Mouse (Mus musculus): ENCODE measurements around the gene Heca. TPM values are rescaled to one million over a fixed set of nuclear protein-coding genes. Genes with fewer than 3 reads are reported as not detected.
"Not testable (repeated sequence)": the region's sequence is repeated elsewhere in the genome, so short reads cannot be mapped to it uniquely, and the experiment has no call there.

The Heca gene
- polyA plus RNA-seq, 1 experiment, result 8.6 TPM

- Histone ChIP-seq H3K27ac (ENCODE audit: insufficient read depth, low read depth, low read length) (no peak overlapping the region), H3K36me3 (ENCODE audit: control insufficient read depth, insufficient read depth, low read length) (no peaks in the 10 kb centered on the region), H3K4me1 (ENCODE audit: control insufficient read depth, insufficient read depth, low read length) (no peaks in the 10 kb centered on the region), H3K4me3 (ENCODE audit: insufficient read depth, low read depth, low read length) (peak overlapping the region; percentile 78), H3K27me3 (replicated peaks; ENCODE audit: control insufficient read depth, insufficient read depth, low read length) (no peaks in the 10 kb centered on the region)
- WGBS, result 2% methylated on average over 109 of the region's 110 CpGs
- peak; percentile 70 for DNase-seq
- TF ChIP-seq POLR2A (IDR thresholded peaks at IDR 0.05; ENCODE audit: low read depth, low read length), result no peak
- TF ChIP-seq CTCF (conservative IDR thresholded peaks at IDR 0.05; ENCODE audit: insufficient read depth, insufficient read length, low read depth, low read length), result no peak
Measured at GRCm38 (mm10) chr10:17947175-17947906, 526 bp downstream of the Heca start.

- not testable (repeated sequence) for DNase-seq; H3K4me1 ChIP-seq (ENCODE audit: control insufficient read depth, insufficient read depth, low read length); H3K27ac ChIP-seq (ENCODE audit: insufficient read depth, low read depth, low read length); H3K27me3 ChIP-seq (replicated peaks; ENCODE audit: control insufficient read depth, insufficient read depth, low read length); H3K36me3 ChIP-seq (ENCODE audit: control insufficient read depth, insufficient read depth, low read length)
- 0% methylated on average over 4 of the region's 4 CpGs for WGBS
- peak overlapping the region; percentile 78 for H3K4me3 ChIP-seq (ENCODE audit: insufficient read depth, low read depth, low read length)
Measured at GRCm38 (mm10) chr10:17946799-17947174, 1.1 kb downstream of the Heca start.

GRCm38 (mm10) chr10:17946046-17946445, 1.8 kb downstream of the Heca start:
- no peaks in the 10 kb centered on the region for H3K27me3 ChIP-seq (replicated peaks; ENCODE audit: control insufficient read depth, insufficient read depth, low read length)
- H3K4me1 ChIP-seq (ENCODE audit: control insufficient read depth, insufficient read depth, low read length), result no peaks in the 10 kb centered on the region
- WGBS, result 55% methylated on average over 3 of the region's 3 CpGs
- TF ChIP-seq CTCF (conservative IDR thresholded peaks at IDR 0.05; ENCODE audit: insufficient read depth, insufficient read length, low read depth, low read length) (no peak), POLR2A (IDR thresholded peaks at IDR 0.05; ENCODE audit: low read depth, low read length) (no peak)
- no peak for DNase-seq
- no peak overlapping the region for H3K27ac ChIP-seq (ENCODE audit: insufficient read depth, low read depth, low read length)
- no peak overlapping the region for H3K4me3 ChIP-seq (ENCODE audit: insufficient read depth, low read depth, low read length)
- H3K36me3 ChIP-seq (ENCODE audit: control insufficient read depth, insufficient read depth, low read length), result no peaks in the 10 kb centered on the region

- H3K27ac ChIP-seq (ENCODE audit: insufficient read depth, low read depth, low read length), result no peak overlapping the region
- H3K4me1 ChIP-seq (ENCODE audit: control insufficient read depth, insufficient read depth, low read length), result peaks cover 5% of the 10 kb centered on the region; the same call in 1 of the 2 replicates
- no peak for DNase-seq
- H3K27me3 ChIP-seq (replicated peaks; ENCODE audit: control insufficient read depth, insufficient read depth, low read length), result no peaks in the 10 kb centered on the region
- no peak for TF ChIP-seq POLR2A (IDR thresholded peaks at IDR 0.05; ENCODE audit: low read depth, low read length)
- no peak for TF ChIP-seq CTCF (conservative IDR thresholded peaks at IDR 0.05; ENCODE audit: insufficient read depth, insufficient read length, low read depth, low read length)
- WGBS, result 73% methylated on average over 2 of the region's 2 CpGs
- H3K36me3 ChIP-seq (ENCODE audit: control insufficient read depth, insufficient read depth, low read length), result no peaks in the 10 kb centered on the region
- no peak overlapping the region for H3K4me3 ChIP-seq (ENCODE audit: insufficient read depth, low read depth, low read length)
Measured at GRCm38 (mm10) chr10:17933622-17934021, 14.2 kb downstream of the Heca start.

GRCm38 (mm10) chr10:17932131-17932530, 15.7 kb downstream of the Heca start:
- no peak for DNase-seq
- Histone ChIP-seq H3K4me3 (ENCODE audit: insufficient read depth, low read depth, low read length) (no peak overlapping the region), H3K4me1 (ENCODE audit: control insufficient read depth, insufficient read depth, low read length) (peaks cover 5% of the 10 kb centered on the region; the same call in 1 of the 2 replicates), H3K27ac (ENCODE audit: insufficient read depth, low read depth, low read length) (no peak overlapping the region), H3K36me3 (ENCODE audit: control insufficient read depth, insufficient read depth, low read length) (no peaks in the 10 kb centered on the region), H3K27me3 (replicated peaks; ENCODE audit: control insufficient read depth, insufficient read depth, low read length) (no peaks in the 10 kb centered on the region)
- no peak for TF ChIP-seq CTCF (conservative IDR thresholded peaks at IDR 0.05; ENCODE audit: insufficient read depth, insufficient read length, low read depth, low read length)
- TF ChIP-seq POLR2A (IDR thresholded peaks at IDR 0.05; ENCODE audit: low read depth, low read length), result no peak
- WGBS, result 75% methylated on average over 3 of the region's 3 CpGs

GRCm38 (mm10) chr10:17931157-17931556, 16.7 kb downstream of the Heca start:
- Histone ChIP-seq H3K4me1 (ENCODE audit: control insufficient read depth, insufficient read depth, low read length) (peaks cover 5% of the 10 kb centered on the region; the same call in 1 of the 2 replicates), H3K4me3 (ENCODE audit: insufficient read depth, low read depth, low read length) (no peak overlapping the region), H3K27ac (ENCODE audit: insufficient read depth, low read depth, low read length) (no peak overlapping the region), H3K27me3 (replicated peaks; ENCODE audit: control insufficient read depth, insufficient read depth, low read length) (no peaks in the 10 kb centered on the region), H3K36me3 (ENCODE audit: control insufficient read depth, insufficient read depth, low read length) (no peaks in the 10 kb centered on the region)
- no peak for TF ChIP-seq POLR2A (IDR thresholded peaks at IDR 0.05; ENCODE audit: low read depth, low read length)
- no peak for TF ChIP-seq CTCF (conservative IDR thresholded peaks at IDR 0.05; ENCODE audit: insufficient read depth, insufficient read length, low read depth, low read length)
- no peak for DNase-seq
- WGBS, result 40% methylated on average over 1 of the region's 1 CpGs

GRCm38 (mm10) chr10:17930445-17931083, 17.3 kb downstream of the Heca start:
- Histone ChIP-seq H3K27me3 (replicated peaks; ENCODE audit: control insufficient read depth, insufficient read depth, low read length) (no peaks in the 10 kb centered on the region), H3K4me3 (ENCODE audit: insufficient read depth, low read depth, low read length) (no peak overlapping the region), H3K4me1 (ENCODE audit: control insufficient read depth, insufficient read depth, low read length) (peaks cover 5% of the 10 kb centered on the region; the same call in 1 of the 2 replicates), H3K27ac (ENCODE audit: insufficient read depth, low read depth, low read length) (no peak overlapping the region), H3K36me3 (ENCODE audit: control insufficient read depth, insufficient read depth, low read length) (no peaks in the 10 kb centered on the region)
- 35% methylated on average over 6 of the region's 6 CpGs for WGBS
- TF ChIP-seq CTCF (conservative IDR thresholded peaks at IDR 0.05; ENCODE audit: insufficient read depth, insufficient read length, low read depth, low read length) (no peak), POLR2A (IDR thresholded peaks at IDR 0.05; ENCODE audit: low read depth, low read length) (no peak)
- DNase-seq, result peak; percentile 36

Measured in kidney, adult 2 months (tissue).